Mouse (Mus musculus) midbrain, embryonic 11.5 days (tissue): Measurements from ENCODE around the gene Mink1. TPM values are rescaled to one million over a fixed set of nuclear protein-coding genes. Genes with fewer than 3 reads are reported as not detected.

Source experiments
- ATAC-seq: fragments of 200-750 bp; cut with Nextera tagmentation; 2 replicates; pipeline ENCODE4 v1.8.0; 2017; ENCODE audit warnings: moderate TSS enrichment, moderate library complexity; ENCODE audit not compliant: low FRiP score
- DNase-seq: peaks from one replicate; pipeline ENCODE4 v3.0.0; 2015; ENCODE audit warnings: low spot score; ENCODE audit errors: missing footprints
- H3K27ac ChIP-seq: fragments of 300-500 bp; sonication (generic); 2 replicates; pipeline ENCODE4 v1.5.1; 2014; ENCODE audit warnings: low read depth, low read length
- H3K27me3 ChIP-seq: fragments of 300-500 bp; sonication (generic); 2 replicates; pipeline ENCODE4 v1.6.1; 2014; ENCODE audit warnings: mild to moderate bottlenecking, low read length, moderate library complexity, mixed read lengths; ENCODE audit not compliant: control insufficient read depth, insufficient read depth
- H3K36me3 ChIP-seq: fragments of 300-500 bp; sonication (generic); 2 replicates; pipeline ENCODE4 v1.6.1; 2014; ENCODE audit warnings: mild to moderate bottlenecking, low read length, moderate library complexity, mixed read lengths; ENCODE audit not compliant: control insufficient read depth, insufficient read depth
- H3K4me1 ChIP-seq: fragments of 300-500 bp; sonication (generic); 2 replicates; pipeline ENCODE4 v1.6.1; 2014; ENCODE audit warnings: low read length; ENCODE audit not compliant: control insufficient read depth, insufficient read depth
- H3K4me2 ChIP-seq: fragments of 300-500 bp; sonication (generic); 2 replicates; pipeline ENCODE4 v1.6.1; 2014; ENCODE audit warnings: mild to moderate bottlenecking, moderate library complexity
- H3K4me3 ChIP-seq: fragments of 300-500 bp; sonication (generic); 2 replicates; pipeline ENCODE4 v1.5.1; 2014; ENCODE audit warnings: low read depth, low read length
- H3K9ac ChIP-seq: fragments of 300-500 bp; sonication (generic); 2 replicates; pipeline ENCODE4 v1.6.1; 2014; ENCODE audit warnings: low read length
- H3K9me3 ChIP-seq: fragments of 300-500 bp; sonication (generic); 2 replicates; pipeline ENCODE4 v1.6.1; 2016; ENCODE audit warnings: low read length; ENCODE audit not compliant: control insufficient read depth
- WGBS: fragments of 180-500 bp; shearing (Covaris S2); extraction: QIAGEN DNeasy Blood & Tissue Kit; methylation state at CpG from one replicate; pipeline ENCODE4 v1.1.7; 2014; 5-methylcytosine and 5-hydroxymethylcytosine counted together
- polyA plus RNA-seq: library from polyadenylated mRNA; unstranded; fragments of >200 nt; fragmentation: Nextera tagmentation; extraction: Ambion mirVana; gene quantifications from 2 replicates; pipeline ENCODE4 v1.2.1, GENCODE M21; 2014

Mink1 gene
- polyA plus RNA-seq, 1 experiment from 2014 or later = 12.9 TPM

GRCm38 (mm10) chr11:70654923-70655570 is 92.4 kb downstream of the Mink1 start:
- under 1% methylated on average over 46 of the region's 48 CpGs for WGBS
- peaks cover 33% of the 10 kb centered on the region for H3K4me1 ChIP-seq
- H3K4me3 ChIP-seq = peak overlapping the region; percentile 99
- no peaks in the 10 kb centered on the region for H3K9me3 ChIP-seq
- H3K27me3 ChIP-seq = no peaks in the 10 kb centered on the region
- H3K4me2 ChIP-seq = peak overlapping the region; percentile 89
- peak overlapping the region; percentile 98 for H3K9ac ChIP-seq
- ATAC-seq (peak; percentile 51), DNase-seq (peak; percentile 98)
- H3K27ac ChIP-seq = peak overlapping the region; percentile 95
- peaks cover 8% of the 10 kb centered on the region for H3K36me3 ChIP-seq

GRCm38 (mm10) chr11:70655571-70656455 is 93.1 kb downstream of the Mink1 start:
- under 1% methylated on average over 60 of the region's 61 CpGs for WGBS
- H3K27me3 ChIP-seq = no peaks in the 10 kb centered on the region
- no peak for ATAC-seq
- peak overlapping the region; percentile 99 for H3K4me3 ChIP-seq
- peaks cover 33% of the 10 kb centered on the region for H3K4me1 ChIP-seq
- peak overlapping the region; percentile 95 for H3K27ac ChIP-seq
- H3K9me3 ChIP-seq = no peaks in the 10 kb centered on the region
- peak overlapping the region; percentile 98 for H3K9ac ChIP-seq
- H3K4me2 ChIP-seq = peak overlapping the region; percentile 89
- peaks cover 6% of the 10 kb centered on the region for H3K36me3 ChIP-seq
- DNase-seq = peak; percentile 92

GRCm38 (mm10) chr11:70656456-70656927 is 93.8 kb downstream of the Mink1 start:
- DNase-seq = peak; percentile 93
- H3K4me1 ChIP-seq = peaks cover 31% of the 10 kb centered on the region
- H3K36me3 ChIP-seq = no peaks in the 10 kb centered on the region; the same call in 1 of the 2 replicates
- ATAC-seq = no peak
- H3K27me3 ChIP-seq = no peaks in the 10 kb centered on the region
- WGBS = 5% methylated on average over 16 of the region's 16 CpGs
- H3K4me3 ChIP-seq = peak overlapping the region; percentile 99
- peak overlapping the region; percentile 95 for H3K27ac ChIP-seq
- H3K4me2 ChIP-seq = peak overlapping the region; percentile 89
- no peaks in the 10 kb centered on the region for H3K9me3 ChIP-seq
- peak overlapping the region; percentile 98 for H3K9ac ChIP-seq

GRCm38 (mm10) chr11:70656964-70657363 is 94.3 kb downstream of the Mink1 start, which contains the start of gene Eno3:
Eno3 (plus strand) TSS chr11:70657202.
- H3K4me1 ChIP-seq = peaks cover 31% of the 10 kb centered on the region
- 4% methylated on average over 3 of the region's 3 CpGs for WGBS

GRCm38 (mm10) chr11:70657573-70657972 is 94.9 kb downstream of the Mink1 start:
- no peak for DNase-seq
- ATAC-seq = no peak
- Histone ChIP-seq H3K9ac (no peak overlapping the region), H3K4me2 (no peak overlapping the region), H3K27me3 (no peaks in the 10 kb centered on the region), H3K4me3 (no peak overlapping the region), H3K36me3 (no peaks in the 10 kb centered on the region; the same call in 1 of the 2 replicates), H3K27ac (no peak overlapping the region), H3K9me3 (no peaks in the 10 kb centered on the region), H3K4me1 (peaks cover 27% of the 10 kb centered on the region)
- WGBS = 55% methylated on average over 6 of the region's 6 CpGs

More at GRCm38 (mm10) chr11:70656964-70657363, 94.3 kb downstream of the Mink1 start, which contains the start of gene Eno3:
- H3K4me3 ChIP-seq = peak within 1 kb of the TSS; percentile 99
- H3K9me3 ChIP-seq = no peaks in the 10 kb centered on the region
- peak within 1 kb of the TSS; percentile 98 for H3K9ac ChIP-seq
- DNase-seq (no peak), ATAC-seq (no peak)
- H3K36me3 ChIP-seq = no peaks in the 10 kb centered on the region; the same call in 1 of the 2 replicates
- peak within 1 kb of the TSS; percentile 89 for H3K4me2 ChIP-seq
- H3K27ac ChIP-seq = peak within 1 kb of the TSS; percentile 95
- H3K27me3 ChIP-seq = no peaks in the 10 kb centered on the region

- Histone ChIP-seq H3K27ac (no peak overlapping the region), H3K4me3 (no peak overlapping the region), H3K4me1 (peaks cover 22% of the 10 kb centered on the region), H3K27me3 (no peaks in the 10 kb centered on the region), H3K9me3 (no peaks in the 10 kb centered on the region), H3K9ac (no peak overlapping the region), H3K4me2 (no peak overlapping the region), H3K36me3 (0 out of 2 replicates have a peak, but pooled peaks cover 2% of the 10 kb centered on the region)
- 58% methylated on average over 9 of the region's 9 CpGs for WGBS
- no peak for ATAC-seq
- no peak for DNase-seq
Measured at GRCm38 (mm10) chr11:70657991-70658390, 95.3 kb downstream of the Mink1 start.

- H3K36me3 ChIP-seq = 0 out of 2 replicates have a peak, but pooled peaks cover 5% of the 10 kb centered on the region
- no peak overlapping the region for H3K27ac ChIP-seq
- DNase-seq (no peak), ATAC-seq (no peak)
- 90% methylated on average over 5 of the region's 5 CpGs for WGBS
- H3K27me3 ChIP-seq = no peaks in the 10 kb centered on the region
- no peak overlapping the region for H3K9ac ChIP-seq
- no peak overlapping the region for H3K4me3 ChIP-seq
- no peaks in the 10 kb centered on the region for H3K9me3 ChIP-seq
- peaks cover 21% of the 10 kb centered on the region for H3K4me1 ChIP-seq
- no peak overlapping the region for H3K4me2 ChIP-seq
Measured at GRCm38 (mm10) chr11:70658521-70658920, 95.8 kb downstream of the Mink1 start.

- Histone ChIP-seq H3K4me3 (no peak overlapping the region), H3K9ac (no peak overlapping the region), H3K4me2 (no peak overlapping the region), H3K4me1 (peaks cover 21% of the 10 kb centered on the region), H3K9me3 (no peaks in the 10 kb centered on the region), H3K27ac (no peak overlapping the region), H3K27me3 (no peaks in the 10 kb centered on the region), H3K36me3 (peaks cover 5% of the 10 kb centered on the region; the same call in 1 of the 2 replicates)
- DNase-seq (no peak), ATAC-seq (no peak)
- WGBS = 82% methylated on average over 8 of the region's 8 CpGs
Measured at GRCm38 (mm10) chr11:70658942-70659341, 96.3 kb downstream of the Mink1 start.
